Mouse (Mus musculus) forelimb bud, embryonic 11.5 days (tissue): ENCODE data around the gene Pold1.
A peak's percentile ranks its signal among the peaks of the same experiment; 100 is the strongest.

ENCODE experiments used
- DNase-seq: peaks from one replicate; pipeline ENCODE4 v3.0.0-alpha.2; 2012; ENCODE audit warnings: low read depth, low spot score

Gene Pold1

DNA sequence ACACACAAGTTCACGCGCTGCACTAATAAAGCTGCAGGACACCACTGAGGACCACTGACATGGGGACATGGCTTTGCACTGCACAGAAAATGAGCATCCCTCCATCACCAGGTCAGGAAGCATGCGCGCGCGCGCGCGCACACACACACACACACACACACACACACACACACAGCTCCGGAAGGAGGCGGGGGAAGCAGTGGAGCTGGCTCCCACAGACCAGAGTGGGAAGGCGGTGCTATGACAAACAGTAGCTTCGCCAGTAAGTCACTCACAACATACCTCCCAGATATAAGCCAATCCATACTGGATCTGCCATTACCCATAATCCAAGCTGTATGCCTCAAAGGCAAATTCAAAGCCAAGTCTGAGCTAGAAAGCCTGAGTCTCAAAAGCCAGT is 1.6 kb downstream of the Pold1 start:
- DNase-seq: no peak

GRCm38 (mm10) chr7:44546274-44546673 is 2.4 kb downstream of the Pold1 start:
- no peak for DNase-seq

- no peak for DNase-seq
These were observed 5.6 kb downstream of the Pold1 start for GRCm38 (mm10) chr7:44543071-44543470.

DNA sequence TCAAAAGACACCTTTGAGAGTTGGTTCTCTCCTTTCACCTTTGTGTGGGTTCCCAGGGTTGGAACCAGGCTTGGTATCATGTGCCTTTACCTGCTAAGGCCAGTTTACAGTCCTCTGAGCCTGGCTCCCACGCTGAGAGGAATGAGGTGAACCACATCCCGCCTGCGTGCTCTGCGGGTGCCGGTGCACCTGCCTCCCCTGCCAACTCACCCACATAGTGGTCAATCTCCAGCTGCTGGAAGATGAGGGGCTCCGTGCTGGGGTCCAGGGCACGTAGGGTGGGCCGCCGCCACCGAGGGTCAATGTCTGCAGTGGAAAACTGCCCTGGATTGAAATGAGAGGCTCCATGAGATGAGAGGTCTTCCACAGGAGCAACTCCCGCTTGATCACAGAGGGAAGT is 6.1 kb downstream of the Pold1 start:
- no peak for DNase-seq

GRCm38 (mm10) chr7:44538756-44539624 is 9.7 kb downstream of the Pold1 start:
- DNase-seq: no peak

DNA sequence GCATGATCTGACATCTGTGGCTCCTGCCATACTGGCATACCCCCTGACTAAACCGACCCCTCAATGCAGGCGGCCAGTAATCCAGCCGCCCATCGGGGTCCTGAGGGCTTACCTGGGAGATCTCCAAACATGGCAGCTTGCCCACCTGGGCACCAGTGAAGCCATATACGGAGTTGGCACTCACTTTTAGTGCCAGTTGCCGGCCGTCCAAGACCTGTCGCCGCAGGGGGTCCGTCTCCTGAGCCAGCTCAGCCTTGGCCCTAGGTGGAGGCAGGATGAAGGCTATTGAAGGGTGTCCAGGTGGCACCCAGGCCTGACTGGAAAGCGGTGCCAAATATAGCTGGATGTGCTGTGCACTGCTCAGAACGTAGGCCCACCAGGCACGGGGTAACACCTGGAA is 11.2 kb downstream of the Pold1 start:
- no peak for DNase-seq

DNA sequence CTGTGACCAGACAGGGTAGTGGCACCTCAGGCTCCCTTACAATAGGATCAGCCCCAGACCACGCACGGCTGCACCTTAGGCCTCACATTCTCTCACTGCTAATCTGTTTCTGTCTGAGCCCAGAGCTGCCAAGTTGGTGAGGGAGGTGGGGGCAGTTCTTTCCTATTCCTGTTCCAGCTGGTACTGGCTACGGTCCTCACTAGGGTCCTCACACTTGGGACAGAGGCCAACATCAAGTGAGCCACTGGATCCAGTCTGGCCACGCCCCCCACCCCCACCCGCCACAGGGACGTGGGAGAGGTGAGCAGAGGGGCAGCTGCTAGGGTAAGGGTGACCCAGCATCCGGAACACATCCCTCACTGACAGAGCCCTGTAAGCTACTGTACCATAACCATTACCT is 11.6 kb downstream of the Pold1 start:
- no peak for DNase-seq

DNA sequence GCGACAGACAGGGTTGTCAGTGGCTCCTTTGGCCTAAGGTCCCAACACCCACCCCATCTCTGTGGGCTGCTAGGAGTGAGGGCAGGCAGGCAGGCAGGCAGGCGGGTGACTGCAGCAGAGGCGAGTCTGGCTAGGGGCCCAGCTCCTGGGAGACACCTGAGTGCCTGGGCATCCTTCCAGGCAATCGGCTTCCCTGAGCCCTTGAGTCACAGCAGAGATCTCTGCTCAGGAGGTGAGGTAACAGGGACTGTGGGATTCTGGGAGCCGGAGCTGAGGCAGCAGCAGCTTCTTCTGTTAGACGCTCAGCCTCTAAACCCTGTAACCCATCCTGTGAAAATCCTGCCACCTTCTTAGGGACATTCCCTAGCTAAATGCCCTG is 12.1 kb downstream of the Pold1 start:
- no peak for DNase-seq

DNA sequence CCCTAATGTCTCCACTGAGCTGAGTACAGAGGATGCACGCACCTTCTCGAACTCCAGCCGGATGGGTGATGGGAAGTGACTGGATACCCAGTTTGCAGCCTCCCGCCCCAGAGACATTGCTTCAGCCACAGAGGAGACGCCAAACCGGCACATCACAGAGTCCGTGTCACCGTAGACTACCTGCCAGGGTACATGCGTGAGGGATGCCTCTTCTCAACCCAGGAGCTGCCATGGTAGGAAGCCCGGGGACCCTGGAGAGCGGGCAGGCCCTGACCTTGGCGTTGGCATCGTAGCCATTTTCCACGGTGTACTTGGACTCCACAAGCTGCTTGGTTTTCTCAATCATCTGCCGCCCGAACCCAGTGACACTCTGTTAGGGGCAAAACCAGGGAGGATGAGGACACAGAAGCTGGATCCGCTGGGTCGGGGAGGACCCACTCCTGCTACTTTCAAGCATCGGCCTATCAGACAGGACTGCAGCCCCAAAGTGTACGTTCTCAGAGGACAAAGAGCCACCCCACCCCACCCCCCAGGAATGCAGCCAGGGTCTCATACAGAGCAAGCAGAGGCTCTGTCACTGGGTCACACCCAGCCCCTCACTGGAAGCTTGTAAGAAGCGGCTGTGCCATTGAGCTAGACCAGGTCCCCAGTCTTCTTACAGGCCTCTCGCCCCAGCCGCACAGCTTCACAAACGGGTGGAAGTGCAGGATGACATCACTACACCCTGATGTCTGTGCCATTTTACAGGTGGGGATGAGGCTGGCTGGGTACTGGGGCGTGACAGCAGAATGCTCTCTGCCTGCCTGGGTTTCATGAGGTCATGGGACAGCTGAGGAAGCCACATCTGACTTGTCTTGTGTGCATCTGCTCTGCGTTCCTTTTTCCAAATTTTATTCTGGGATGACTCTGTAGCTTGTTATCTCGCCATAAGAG is 12.7 kb downstream of the Pold1 start:
- no peak for DNase-seq

DNA sequence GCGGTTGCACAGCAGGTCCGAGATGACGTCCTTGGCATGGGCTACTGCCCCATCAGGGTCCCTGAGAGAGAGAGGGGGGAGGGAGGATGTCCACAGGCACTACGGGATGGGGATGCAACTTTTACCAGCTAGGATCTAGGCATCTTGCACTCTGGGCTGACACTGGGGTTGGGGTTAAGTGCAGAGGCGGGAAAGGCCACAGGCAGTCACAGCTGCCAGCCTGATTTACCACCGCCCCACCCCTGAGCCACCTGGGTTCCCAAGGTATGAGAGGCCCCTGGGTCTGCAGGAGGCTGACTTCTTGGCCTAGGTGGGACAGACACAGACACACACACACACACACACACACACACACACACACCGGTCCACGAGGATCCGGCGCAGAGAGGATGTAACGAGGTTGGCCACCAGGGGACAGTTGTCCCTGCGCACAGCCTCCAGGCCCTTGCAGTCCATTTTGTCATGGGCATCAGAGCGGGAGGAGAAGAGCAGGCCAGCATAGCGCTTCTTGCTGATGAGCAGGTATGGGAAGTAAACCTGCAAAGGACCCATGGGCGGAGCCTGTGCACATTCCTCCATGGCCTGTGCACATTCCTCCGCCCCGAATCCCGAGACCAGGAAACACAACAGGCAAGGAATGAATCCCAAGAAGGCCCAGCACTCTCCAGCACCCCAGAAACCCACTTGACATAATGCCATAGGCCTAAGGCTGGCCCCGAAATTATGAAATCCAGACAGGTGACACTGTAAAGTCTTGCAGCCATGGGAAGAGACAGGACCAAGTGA is 13.8 kb downstream of the Pold1 start:
- no peak for DNase-seq

GRCm38 (mm10) chr7:44534242-44534641 is 14.4 kb downstream of the Pold1 start:
- DNase-seq: no peak

DNA sequence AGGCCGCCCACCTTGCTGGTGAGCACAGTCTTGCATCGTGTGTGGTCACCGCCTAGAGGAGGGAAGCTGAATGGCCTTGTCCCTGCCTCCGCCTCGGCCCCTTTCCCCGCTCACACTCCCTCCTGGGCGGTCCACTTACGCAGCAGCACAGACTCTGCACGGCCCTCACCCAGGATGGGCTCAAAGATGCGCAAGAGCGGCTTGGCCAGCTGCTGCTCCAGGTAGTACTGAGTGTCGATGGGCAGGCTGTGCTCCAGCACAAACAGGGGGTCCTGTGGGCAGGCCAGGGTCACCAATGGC is 15.0 kb downstream of the Pold1 start:
- DNase-seq: no peak

- no peak for DNase-seq
These were observed 15.5 kb downstream of the Pold1 start for GRCm38 (mm10) chr7:44532918-44533745.

GRCm38 (mm10) chr7:44531946-44532732 is 16.5 kb downstream of the Pold1 start, which contains the start of gene Spib:
Gene Spib, minus strand, starts transcription at chr7:44532071.
- DNase-seq: no peak

- no peak for DNase-seq
These were observed 17.4 kb downstream of the Pold1 start for GRCm38 (mm10) chr7:44531207-44531606.

GRCm38 (mm10) chr7:44530507-44530906 is 18.1 kb downstream of the Pold1 start:
- DNase-seq: no peak

GRCm38 (mm10) chr7:44529518-44529917 is 19.1 kb downstream of the Pold1 start:
- DNase-seq: no peak

DNA sequence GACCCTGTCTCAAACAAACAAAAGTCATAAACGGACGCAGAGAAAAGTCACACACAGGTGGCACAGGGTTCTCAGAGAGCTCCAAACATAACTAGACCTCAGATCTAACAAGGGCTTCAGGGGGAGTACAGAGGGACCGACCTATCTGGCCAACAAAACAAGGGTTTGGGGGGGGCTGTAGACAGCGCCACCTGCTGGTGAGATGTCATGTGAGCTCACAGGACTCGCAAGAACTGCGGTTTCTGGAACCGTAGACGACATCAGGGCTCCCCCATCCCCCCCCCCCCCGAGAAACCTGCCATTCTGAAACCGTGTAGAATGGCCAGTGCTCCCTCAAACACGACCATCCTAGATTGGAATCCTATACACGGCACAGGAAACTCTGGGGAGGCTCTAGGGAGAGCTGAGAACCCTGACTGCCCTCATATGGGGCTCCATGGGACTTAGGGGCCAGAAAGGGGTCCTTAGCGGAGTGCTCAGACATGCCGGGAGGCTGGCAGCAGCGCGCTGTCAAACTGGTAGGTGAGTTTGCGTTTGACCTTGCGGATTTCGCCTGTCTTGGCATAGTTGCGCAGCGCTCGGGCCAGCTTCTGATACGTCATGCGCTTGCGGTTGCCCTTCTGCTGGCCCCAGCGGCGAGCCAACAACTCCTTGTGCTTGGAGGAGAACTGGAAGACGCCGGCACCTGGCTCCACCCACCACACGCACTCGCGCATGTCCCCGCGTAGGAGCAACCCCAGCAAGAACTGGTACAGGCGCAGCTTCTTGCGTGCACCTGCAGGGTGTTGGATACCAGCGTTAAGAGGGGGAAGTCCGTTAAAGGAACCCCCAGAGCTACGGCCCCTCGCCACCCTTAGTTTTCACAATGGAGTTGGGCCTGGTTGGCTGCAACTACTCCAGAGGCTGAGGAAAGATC is 20.9 kb downstream of the Pold1 start:
- peak; percentile 68 for DNase-seq
